Mouse (Mus musculus) neural tube, embryonic 15.5 days (tissue): ENCODE measurements around the gene Foxf1. TPM values are rescaled to one million over a fixed set of nuclear protein-coding genes. Genes with fewer than 3 reads are reported as not detected.

Source experiments
- ATAC-seq: fragments of 200-750 bp; cut with Nextera tagmentation; 2 replicates; pipeline ENCODE4 v1.8.0; 2017; ENCODE audit warnings: mild to moderate bottlenecking, moderate TSS enrichment, moderate library complexity; ENCODE audit not compliant: low FRiP score
- H3K27ac ChIP-seq: fragments of 300-500 bp; sonication (generic); replicated peaks from 2 replicates; pipeline ENCODE4 v1.5.1; 2015; ENCODE audit warnings: mild to moderate bottlenecking, inconsistent platforms
- H3K27me3 ChIP-seq: fragments of 300-500 bp; sonication (generic); replicated peaks from 2 replicates; pipeline ENCODE4 v1.6.1; 2015; ENCODE audit warnings: inconsistent platforms
- H3K36me3 ChIP-seq: fragments of 300-500 bp; sonication (generic); 2 replicates; pipeline ENCODE4 v1.6.1; 2015; ENCODE audit warnings: inconsistent platforms
- H3K4me1 ChIP-seq: fragments of 300-500 bp; sonication (generic); 2 replicates; pipeline ENCODE4 v1.6.1; 2015; ENCODE audit warnings: inconsistent platforms
- H3K4me2 ChIP-seq: fragments of 300-500 bp; sonication (generic); 2 replicates; pipeline ENCODE4 v1.6.1; 2015; ENCODE audit warnings: inconsistent platforms, mild to moderate bottlenecking, moderate library complexity
- H3K4me3 ChIP-seq: fragments of 300-500 bp; sonication (generic); replicated peaks from 2 replicates; pipeline ENCODE4 v1.5.1; 2015; ENCODE audit warnings: mild to moderate bottlenecking, inconsistent platforms
- H3K9ac ChIP-seq: fragments of 300-500 bp; sonication (generic); replicated peaks from 2 replicates; pipeline ENCODE4 v1.6.1; 2015; ENCODE audit warnings: mild to moderate bottlenecking, inconsistent platforms
- H3K9me3 ChIP-seq: fragments of 300-500 bp; sonication (generic); replicated peaks from 2 replicates; pipeline ENCODE4 v1.6.1; 2016; ENCODE audit warnings: inconsistent platforms
- WGBS: fragments of 180-500 bp; shearing (Covaris S2); methylation state at CpG from one replicate; pipeline ENCODE4 v1.1.7; 2015; ENCODE audit warnings: mixed read lengths; 5-methylcytosine and 5-hydroxymethylcytosine counted together
- microRNA-seq: library from miRNA; unstranded; fragments of <30 nt; microRNA quantifications from one replicate; pipeline ENCODE4, GENCODE M21; 2017
- polyA plus RNA-seq: library from polyadenylated mRNA; unstranded; fragments of >200 nt; fragmentation: Nextera tagmentation; extraction: Ambion mirVana; gene quantifications from 2 replicates; pipeline ENCODE4 v1.2.1, GENCODE M21; 2015

Gene Foxf1
- polyA plus RNA-seq, 1 experiment from 2014 or later, result 1.6 TPM

- 93% methylated on average over 6 of the region's 6 CpGs for WGBS
- H3K9ac ChIP-seq, result no peak overlapping the region
- no peak overlapping the region for H3K27ac ChIP-seq
- no peaks in the 10 kb centered on the region for H3K4me1 ChIP-seq
- no peak for ATAC-seq
- H3K27me3 ChIP-seq, result peaks cover 34% of the 10 kb centered on the region
- no peak overlapping the region for H3K4me2 ChIP-seq
- no peak overlapping the region for H3K4me3 ChIP-seq
- H3K9me3 ChIP-seq, result no peaks in the 10 kb centered on the region
- no peaks in the 10 kb centered on the region for H3K36me3 ChIP-seq
Observed at GRCm38 (mm10) chr8:121136856-121137255, 52.7 kb downstream of the Foxf1 start.

Small RNA genes lying within 50 kb of the gene (microRNA-seq; reads per million reads assigned to microRNA genes)
- gene Gm27530, result not detected

Other genes starting within 250 kb of the Foxf1 start
- 50.6 and 52.5 TPM in 2 replicates for gene Mthfsd, start 24.0 kb downstream of the Foxf1 start, polyA plus RNA-seq
- gene Foxc2, start 31.8 kb downstream of the Foxf1 start, polyA plus RNA-seq, result 3.4 TPM in 2 replicates
- gene Foxl1, start 43.6 kb downstream of the Foxf1 start, polyA plus RNA-seq, result 0.15 and 0.51 TPM in 2 replicates